Mouse (Mus musculus) kidney, adult 2 months (tissue): Measurements from ENCODE around the gene Gm3298. TPM values are rescaled to one million over a fixed set of nuclear protein-coding genes. Genes with fewer than 3 reads are reported as not detected.
"Not testable (repeated sequence)": the region's sequence is repeated elsewhere in the genome, so short reads cannot be mapped to it uniquely, and the experiment has no call there.

Source experiments
- DNase-seq: peaks from one replicate; pipeline ENCODE4 v3.0.0; 2021
- H3K27ac ChIP-seq: fragments of 200-500 bp; 2 replicates; pipeline ENCODE4 v1.5.1; 2012; ENCODE audit warnings: low read depth, low read length, control low read depth, inconsistent platforms; ENCODE audit not compliant: insufficient read depth
- H3K27me3 ChIP-seq: fragments of 200-500 bp; replicated peaks from 2 replicates; pipeline ENCODE4 v1.6.1; 2012; ENCODE audit warnings: mild to moderate bottlenecking, moderate library complexity, low read length, inconsistent platforms; ENCODE audit not compliant: control insufficient read depth, insufficient read depth
- H3K36me3 ChIP-seq: fragments of 200-500 bp; 2 replicates; pipeline ENCODE4 v1.6.1; 2012; ENCODE audit warnings: mild to moderate bottlenecking, moderate library complexity, low read length, inconsistent platforms; ENCODE audit not compliant: control insufficient read depth, insufficient read depth
- H3K4me1 ChIP-seq: fragments of 200-500 bp; 2 replicates; pipeline ENCODE4 v1.6.1; 2011; ENCODE audit warnings: low read length; ENCODE audit not compliant: control insufficient read depth, insufficient read depth
- H3K4me3 ChIP-seq: fragments of 200-500 bp; 2 replicates; pipeline ENCODE4 v1.5.1; 2011; ENCODE audit warnings: mild to moderate bottlenecking, low read depth, low read length, control low read depth; ENCODE audit not compliant: insufficient read depth
- WGBS: fragments of 180-500 bp; shearing (Covaris S2); methylation state at CpG from one replicate; pipeline ENCODE4 v1.1.7; 2018; 5-methylcytosine and 5-hydroxymethylcytosine counted together
- polyA plus RNA-seq: library from polyadenylated mRNA; depleted of rRNA; stranded (reverse); fragments of >200 nt; gene quantifications from 2 replicates; pipeline ENCODE4 v1.2.3, GENCODE M21; 2012; rRNA removed

The Gm3298 gene
- polyA plus RNA-seq = not detected in 2 replicates

- H3K27ac ChIP-seq = not testable (repeated sequence)
These were observed at the start of gene Gm3298 for GRCm38 (mm10) chr14:5015591-5015990. Gene Gm3298 (plus strand): TSS chr14:5015891.

GRCm38 (mm10) chr14:4983635-4984034, 32.1 kb upstream of the Gm3298 start, which contains the start of gene Gm8297:
Gene Gm8297 (plus strand): TSS chr14:4983935.
- DNase-seq, H3K27me3 ChIP-seq, H3K36me3 ChIP-seq, H3K4me3 ChIP-seq, H3K27ac ChIP-seq, H3K4me1 ChIP-seq: not testable (repeated sequence)

More at GRCm38 (mm10) chr14:5015591-5015990, at the start of gene Gm3298:
- not testable (repeated sequence) for H3K4me3 ChIP-seq, DNase-seq, H3K27me3 ChIP-seq, H3K36me3 ChIP-seq, H3K4me1 ChIP-seq
- 100% methylated on average over 1 of the region's 2 CpGs for WGBS

DNA sequence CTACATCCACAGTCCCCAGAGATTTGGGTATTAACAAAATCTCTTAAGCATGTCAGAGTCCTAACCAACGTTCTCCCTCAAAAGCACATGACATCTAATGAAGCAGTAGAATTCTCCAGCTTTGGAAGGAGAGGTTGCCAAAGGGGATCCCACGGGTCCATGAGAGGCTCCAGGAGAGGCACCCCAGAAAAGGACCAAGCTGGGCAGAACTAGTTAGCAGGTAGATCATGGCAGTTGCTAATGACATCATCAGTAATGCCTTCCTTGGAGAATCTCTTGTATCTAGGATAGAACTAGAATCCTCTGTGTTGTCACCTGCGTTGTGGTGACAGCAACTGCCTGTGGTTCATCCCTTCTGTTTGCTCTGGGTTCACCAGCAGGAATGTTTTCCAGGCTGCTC, 34.6 kb downstream of the Gm3298 start, which contains the start of gene 4930555G01Rik:
Gene 4930555G01Rik (plus strand): TSS at position 301 of the 400 bp plus-strand sequence.
- H3K27ac ChIP-seq, H3K4me3 ChIP-seq, H3K27me3 ChIP-seq, H3K4me1 ChIP-seq, DNase-seq, H3K36me3 ChIP-seq: not testable (repeated sequence)
- WGBS = no CpG with 5 or more reads among the region's 3 CpGs

Other genes with a start within 250 kb of the Gm3298 start
- gene Gm9602, start 239.6 kb upstream of the Gm3298 start, polyA plus RNA-seq = not detected in 2 replicates
- gene Gm3269, start 177.8 kb upstream of the Gm3298 start, polyA plus RNA-seq = not detected in 2 replicates
- not detected in 2 replicates for gene Gm3264, start 160.3 kb upstream of the Gm3298 start, polyA plus RNA-seq
- gene Gm3278, start 123.5 kb upstream of the Gm3298 start, polyA plus RNA-seq = not detected in 2 replicates
- gene Gm8297, start 32.0 kb upstream of the Gm3298 start, polyA plus RNA-seq = not detected in 2 replicates
- gene 4930555G01Rik, start 34.7 kb downstream of the Gm3298 start, polyA plus RNA-seq = not detected in 2 replicates
- not detected in 2 replicates for gene Gm8281, start 55.1 kb downstream of the Gm3298 start, polyA plus RNA-seq
- gene Gm8279, start 115.6 kb downstream of the Gm3298 start, polyA plus RNA-seq = not detected in 2 replicates
- gene Gm3317, start 148.6 kb downstream of the Gm3298 start, polyA plus RNA-seq = not detected in 2 replicates
- not detected in 2 replicates for gene Gm8271, start 169.9 kb downstream of the Gm3298 start, polyA plus RNA-seq
- not detected in 2 replicates for gene Gm3526, start 244.7 kb downstream of the Gm3298 start, polyA plus RNA-seq